Mouse (Mus musculus) liver, adult 2 months (tissue): ENCODE measurements around the gene Sf3b6. TPM values are rescaled to one million over a fixed set of nuclear protein-coding genes. Genes with fewer than 3 reads are reported as not detected.

Experiments
- DNase-seq: peaks from one replicate; pipeline ENCODE4 v3.0.0-alpha.2; 2011; ENCODE audit warnings: low read depth, low spot score; ENCODE audit errors: extremely low read depth
- H3K27ac ChIP-seq: fragments of 200-500 bp; replicated peaks from 2 replicates; pipeline ENCODE4 v1.5.1; 2012; ENCODE audit warnings: low read depth, mild to moderate bottlenecking, control low read depth, inconsistent platforms, low read length; ENCODE audit not compliant: insufficient read depth
- H3K27me3 ChIP-seq: fragments of 200-500 bp; 2 replicates; pipeline ENCODE4 v1.6.1; 2012; ENCODE audit warnings: mild to moderate bottlenecking, moderate library complexity, low read length, inconsistent platforms; ENCODE audit not compliant: control insufficient read depth, insufficient read depth
- H3K36me3 ChIP-seq: fragments of 200-500 bp; 2 replicates; pipeline ENCODE4 v1.6.1; 2012; ENCODE audit warnings: low read length, inconsistent platforms; ENCODE audit not compliant: control insufficient read depth, insufficient read depth
- H3K4me1 ChIP-seq: fragments of 200-500 bp; 2 replicates; pipeline ENCODE4 v1.6.1; 2011; ENCODE audit warnings: low read length; ENCODE audit not compliant: control insufficient read depth, insufficient read depth
- H3K4me3 ChIP-seq: fragments of 200-500 bp; 2 replicates; pipeline ENCODE4 v1.5.1; 2011; ENCODE audit warnings: low read depth, mild to moderate bottlenecking, control low read depth, low read length, moderate library complexity; ENCODE audit not compliant: insufficient read depth
- H3K79me2 ChIP-seq: fragments of 200-500 bp; 2 replicates; pipeline ENCODE4 v1.6.1; 2012; ENCODE audit warnings: inconsistent platforms, mild to moderate bottlenecking, low read length, moderate library complexity; ENCODE audit not compliant: control insufficient read depth, insufficient read depth
- H3K9ac ChIP-seq: fragments of 200-500 bp; 2 replicates; pipeline ENCODE4 v1.6.1; 2012; ENCODE audit warnings: low read depth, mild to moderate bottlenecking, control low read depth, inconsistent platforms, low read length
- CTCF ChIP-seq: fragments of 200-500 bp; IDR thresholded peaks from 2 replicates; pipeline ENCODE4 v1.5.1; 2011; ENCODE audit warnings: low read depth, low read length, control low read depth
- POLR2A ChIP-seq: fragments of 200-500 bp; IDR thresholded peaks from 2 replicates; pipeline ENCODE4 v1.6.1; 2011; ENCODE audit warnings: low read length, control low read depth; ENCODE audit not compliant: insufficient read depth; ENCODE audit errors: extremely low read depth
- WGBS: fragments of 180-500 bp; shearing (Covaris S2); methylation state at CpG from one replicate; pipeline ENCODE4 v1.1.7; 2018; 5-methylcytosine and 5-hydroxymethylcytosine counted together
- polyA plus RNA-seq: library from polyadenylated mRNA; depleted of rRNA; stranded (reverse); fragments of >200 nt; gene quantifications from 2 replicates; pipeline ENCODE4 v1.2.3, GENCODE M21; 2012
- total RNA-seq: library from RNA; depleted of rRNA; stranded (reverse); fragments of >200 nt; gene quantifications from 2 replicates; pipeline ENCODE4 v1.2.3, GENCODE M21; 2014

The Sf3b6 gene
- total and polyA plus RNA-seq, 2 experiments, result 14.3 to 67.3 TPM

GRCm38 (mm10) chr12:4863654-4864337, 46.5 kb downstream of the Sf3b6 start:
- Histone ChIP-seq H3K4me1 (no peaks in the 10 kb centered on the region), H3K9ac (no peak overlapping the region), H3K36me3 (no peaks in the 10 kb centered on the region), H3K27me3 (no peaks in the 10 kb centered on the region), H3K27ac (no peak overlapping the region), H3K79me2 (no peaks in the 10 kb centered on the region), H3K4me3 (no peak overlapping the region)
- 78% methylated on average over 4 of the region's 4 CpGs for WGBS
- TF ChIP-seq CTCF (no peak), POLR2A (no peak)
- no peak for DNase-seq

- Histone ChIP-seq H3K4me3 (no peak overlapping the region), H3K4me1 (no peaks in the 10 kb centered on the region), H3K79me2 (no peaks in the 10 kb centered on the region), H3K9ac (no peak overlapping the region), H3K36me3 (no peaks in the 10 kb centered on the region), H3K27ac (no peak overlapping the region), H3K27me3 (no peaks in the 10 kb centered on the region)
- 87% methylated on average over 4 of the region's 4 CpGs for WGBS
- DNase-seq, result no peak
- no peak for TF ChIP-seq POLR2A
Measured at GRCm38 (mm10) chr12:4864338-4864690, 47.0 kb downstream of the Sf3b6 start.

- DNase-seq, result no peak
- Histone ChIP-seq H3K36me3 (no peaks in the 10 kb centered on the region), H3K27me3 (no peaks in the 10 kb centered on the region), H3K27ac (no peak overlapping the region), H3K9ac (no peak overlapping the region), H3K4me1 (peaks cover under 1% of the 10 kb centered on the region), H3K4me3 (no peak overlapping the region), H3K79me2 (no peaks in the 10 kb centered on the region)
- WGBS, result 87% methylated on average over 8 of the region's 8 CpGs
- TF ChIP-seq POLR2A (no peak), CTCF (no peak)
Measured at GRCm38 (mm10) chr12:4868924-4869323, 51.6 kb downstream of the Sf3b6 start.

- TF ChIP-seq CTCF (no peak), POLR2A (no peak)
- Histone ChIP-seq H3K4me3 (no peak overlapping the region), H3K4me1 (peaks cover 7% of the 10 kb centered on the region), H3K27ac (no peak overlapping the region), H3K79me2 (no peaks in the 10 kb centered on the region), H3K36me3 (no peaks in the 10 kb centered on the region), H3K27me3 (no peaks in the 10 kb centered on the region), H3K9ac (no peak overlapping the region)
- WGBS, result 91% methylated on average over 5 of the region's 5 CpGs
- DNase-seq, result no peak
Measured at GRCm38 (mm10) chr12:4871260-4871659, 53.9 kb downstream of the Sf3b6 start.

GRCm38 (mm10) chr12:4872273-4872672, 54.9 kb downstream of the Sf3b6 start:
- Histone ChIP-seq H3K27ac (no peak overlapping the region), H3K27me3 (no peaks in the 10 kb centered on the region), H3K4me1 (peaks cover 7% of the 10 kb centered on the region), H3K79me2 (no peaks in the 10 kb centered on the region), H3K4me3 (no peak overlapping the region), H3K36me3 (no peaks in the 10 kb centered on the region), H3K9ac (no peak overlapping the region)
- DNase-seq, result no peak
- no peak for TF ChIP-seq POLR2A
- no peak for TF ChIP-seq CTCF
- 77% methylated on average over 4 of the region's 4 CpGs for WGBS

GRCm38 (mm10) chr12:4872983-4873477, 55.7 kb downstream of the Sf3b6 start:
- no peak for DNase-seq
- Histone ChIP-seq H3K79me2 (no peaks in the 10 kb centered on the region), H3K9ac (no peak overlapping the region), H3K27me3 (no peaks in the 10 kb centered on the region), H3K27ac (no peak overlapping the region), H3K36me3 (no peaks in the 10 kb centered on the region), H3K4me1 (peaks cover 7% of the 10 kb centered on the region), H3K4me3 (no peak overlapping the region)
- TF ChIP-seq POLR2A (no peak), CTCF (no peak)
- 86% methylated on average over 5 of the region's 5 CpGs for WGBS
